Mouse (Mus musculus) hindbrain, embryonic 11.5 days (tissue): ENCODE results near the gene Eras. TPM values are rescaled to one million over a fixed set of nuclear protein-coding genes. Genes with fewer than 3 reads are reported as not detected.

Experiments
- ATAC-seq: fragments of 200-750 bp; cut with Nextera tagmentation; 2 replicates; pipeline ENCODE4 v1.8.0; 2017; ENCODE audit warnings: mild to moderate bottlenecking, moderate TSS enrichment, moderate library complexity; ENCODE audit not compliant: low FRiP score
- DNase-seq: peaks from one replicate; pipeline ENCODE4 v3.0.0-alpha.2; 2015; ENCODE audit warnings: low spot score
- H3K27ac ChIP-seq: fragments of 300-500 bp; sonication (generic); 2 replicates; pipeline ENCODE4 v1.5.1; 2014; ENCODE audit warnings: mild to moderate bottlenecking, low read depth, low read length
- H3K27me3 ChIP-seq: fragments of 300-500 bp; sonication (generic); 2 replicates; pipeline ENCODE4 v1.6.1; 2014; ENCODE audit warnings: mild to moderate bottlenecking, low read length, moderate library complexity, mixed read lengths; ENCODE audit not compliant: control insufficient read depth, insufficient read depth
- H3K36me3 ChIP-seq: fragments of 300-500 bp; sonication (generic); 2 replicates; pipeline ENCODE4 v1.6.1; 2014; ENCODE audit warnings: mild to moderate bottlenecking, low read length, moderate library complexity, mixed read lengths; ENCODE audit not compliant: control insufficient read depth, insufficient read depth
- H3K4me1 ChIP-seq: fragments of 300-500 bp; sonication (generic); replicated peaks from 2 replicates; pipeline ENCODE4 v1.6.1; 2014; ENCODE audit warnings: low read length, mixed read lengths; ENCODE audit not compliant: control insufficient read depth, insufficient read depth
- H3K4me2 ChIP-seq: fragments of 300-500 bp; sonication (generic); replicated peaks from 2 replicates; pipeline ENCODE4 v1.6.1; 2014; ENCODE audit warnings: mild to moderate bottlenecking, low read depth, low read length
- H3K4me3 ChIP-seq: fragments of 300-500 bp; sonication (generic); 2 replicates; pipeline ENCODE4 v1.5.1; 2014; ENCODE audit warnings: low read depth, low read length
- H3K9ac ChIP-seq: fragments of 300-500 bp; sonication (generic); 2 replicates; pipeline ENCODE4 v1.6.1; 2014; ENCODE audit warnings: low read depth, low read length
- H3K9me3 ChIP-seq: fragments of 300-500 bp; sonication (generic); 2 replicates; pipeline ENCODE4 v1.6.1; 2016; ENCODE audit warnings: low read length; ENCODE audit not compliant: control insufficient read depth
- WGBS: fragments of 180-500 bp; shearing (Covaris S2); extraction: QIAGEN DNeasy Blood & Tissue Kit; methylation state at CpG from one replicate; pipeline ENCODE4 v1.1.7; 2014; 5-methylcytosine and 5-hydroxymethylcytosine counted together
- polyA plus RNA-seq: library from polyadenylated mRNA; unstranded; fragments of >200 nt; fragmentation: Nextera tagmentation; extraction: Ambion mirVana; gene quantifications from 2 replicates; pipeline ENCODE4 v1.2.1, GENCODE M21; 2014

Eras gene
- polyA plus RNA-seq, 1 experiment from 2014 or later = not detected

DNA sequence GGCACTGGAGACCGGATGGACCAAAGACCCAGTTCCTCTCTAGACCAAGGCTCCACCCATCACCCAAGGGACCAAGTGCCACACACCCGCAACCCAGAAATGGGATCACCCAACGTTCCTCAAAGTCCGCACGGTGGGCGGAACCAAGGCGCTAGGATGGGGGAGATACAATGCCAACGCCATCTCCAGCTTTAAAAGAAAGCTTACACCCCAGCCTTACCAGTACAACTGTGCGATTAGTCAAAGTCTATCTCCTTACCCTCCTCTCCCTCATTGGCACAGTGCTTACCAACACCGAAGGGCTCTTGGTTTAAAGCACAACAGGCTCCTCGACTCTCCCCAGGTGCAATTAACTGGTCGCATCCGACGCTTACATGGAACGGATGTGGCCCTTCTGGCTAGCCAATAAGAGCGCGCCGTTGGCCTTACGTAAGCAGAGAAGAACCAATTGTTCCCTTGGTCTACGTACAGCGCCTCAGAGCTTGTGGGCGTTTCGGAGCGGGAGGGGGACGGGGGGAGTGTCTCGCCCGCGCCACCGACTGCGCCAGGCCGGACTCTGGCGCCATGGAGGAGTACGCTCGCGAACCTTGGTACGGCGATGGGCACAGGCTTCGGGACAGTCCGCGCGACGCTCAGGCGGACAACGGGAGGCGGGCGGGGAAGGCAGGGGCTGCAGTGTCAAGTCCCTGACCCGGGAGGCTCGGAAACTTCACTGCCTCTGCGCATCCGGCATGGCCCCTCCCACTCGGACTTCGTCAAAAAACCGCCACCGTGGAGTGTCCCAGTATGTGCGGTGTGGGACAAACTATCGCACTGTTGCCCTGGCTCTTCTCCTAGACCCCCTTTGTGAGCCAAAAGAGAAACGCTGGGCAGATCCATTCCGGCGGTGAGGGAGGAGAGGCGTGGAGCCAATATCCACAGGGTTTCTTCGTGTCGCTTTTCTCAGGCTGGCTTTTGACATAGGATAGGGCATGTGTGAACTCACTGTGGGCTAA, 29.2 kb downstream of the Eras start, which contains the start of the genes Pqbp1 and Timm17b:
Pqbp1 (minus strand) TSS at position 390 of the 995 bp plus-strand sequence.
Timm17b (plus strand) TSS at position 478 of the 995 bp plus-strand sequence.
- no peaks in the 10 kb centered on the region for H3K36me3 ChIP-seq
- peak within 1 kb of the TSS; percentile 58 for H3K4me3 ChIP-seq
- H3K9me3 ChIP-seq = no peaks in the 10 kb centered on the region
- peak; percentile 87 for DNase-seq
- peak within 1 kb of the TSS; percentile 59 for H3K27ac ChIP-seq
- no peaks in the 10 kb centered on the region for H3K27me3 ChIP-seq
- peak within 1 kb of the TSS; percentile 62 for H3K9ac ChIP-seq
- ATAC-seq = peak; percentile 99
- WGBS = 14% methylated on average over 52 of the region's 62 CpGs
- H3K4me2 ChIP-seq = peak within 1 kb of the TSS; percentile 42
- H3K4me1 ChIP-seq = no peaks in the 10 kb centered on the region

DNA sequence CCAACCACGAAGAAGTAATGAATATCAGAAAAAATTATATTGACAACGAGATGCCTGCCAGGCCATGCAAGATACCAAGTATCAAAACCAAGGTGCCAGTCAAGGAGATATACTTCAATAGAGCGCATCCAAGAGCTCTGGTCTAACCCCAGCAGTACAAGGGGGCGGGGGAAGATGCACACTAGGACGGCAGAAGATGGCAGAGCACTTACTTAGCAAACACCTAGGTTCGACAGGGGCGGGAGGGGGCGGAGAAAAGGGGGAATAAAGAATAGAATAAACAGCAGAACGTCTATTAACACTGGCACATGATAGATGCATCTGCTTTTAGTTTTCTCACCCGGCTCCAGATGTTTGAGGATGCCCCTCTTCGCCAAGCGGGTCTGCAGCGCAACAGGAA, 30.2 kb downstream of the Eras start:
- no peak overlapping the region for H3K27ac ChIP-seq
- peak overlapping the region; percentile 49 for H3K9ac ChIP-seq
- H3K9me3 ChIP-seq = no peaks in the 10 kb centered on the region
- H3K4me3 ChIP-seq = peak overlapping the region; percentile 58
- DNase-seq (no peak), ATAC-seq (no peak)
- H3K36me3 ChIP-seq = no peaks in the 10 kb centered on the region
- H3K27me3 ChIP-seq = no peaks in the 10 kb centered on the region
- peak overlapping the region; percentile 42 for H3K4me2 ChIP-seq
- no peaks in the 10 kb centered on the region for H3K4me1 ChIP-seq
- WGBS = 35% methylated on average over 13 of the region's 13 CpGs

DNA sequence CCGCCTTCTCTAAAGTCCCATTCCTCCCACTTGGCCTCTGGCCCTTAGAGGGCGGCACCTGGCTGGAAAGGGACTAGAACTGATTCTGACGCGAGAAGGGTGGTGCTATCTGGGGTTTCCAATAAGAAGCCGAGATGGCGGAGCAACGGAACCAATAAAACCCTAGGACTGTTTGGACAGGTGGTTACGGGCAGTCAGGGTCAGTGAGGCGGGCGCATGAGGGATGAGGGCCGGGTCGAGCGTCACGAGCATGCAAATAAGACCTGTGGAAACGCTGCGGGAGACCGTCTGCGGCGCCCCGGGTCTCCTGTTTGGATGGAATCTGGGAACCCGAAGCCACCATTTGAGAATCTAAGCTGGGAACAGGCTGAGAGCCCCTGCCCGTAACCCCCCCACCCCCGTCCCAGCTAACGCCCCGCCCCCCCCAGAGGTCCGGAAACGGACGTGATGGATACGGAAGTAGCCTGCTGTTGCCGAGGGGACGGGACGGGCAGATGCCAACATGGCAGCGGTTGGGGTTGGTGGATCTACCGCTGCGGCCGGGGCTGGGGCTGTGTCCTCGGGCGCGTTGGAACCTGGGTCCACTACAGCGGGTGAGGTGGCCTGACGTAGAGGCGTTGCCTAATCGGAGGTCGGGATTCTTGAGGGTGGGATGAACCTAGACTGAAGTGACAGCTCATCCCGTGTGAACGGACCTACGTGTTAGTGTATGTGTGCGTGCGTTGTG, 44.4 kb downstream of the Eras start, which contains the start of gene Slc35a2:
Slc35a2 (plus strand) TSS at position 188 of the 727 bp plus-strand sequence.
- no peaks in the 10 kb centered on the region; the same call in 1 of the 2 replicates for H3K4me1 ChIP-seq
- peak within 1 kb of the TSS; percentile 50 for H3K4me3 ChIP-seq
- peak within 1 kb of the TSS; percentile 52 for H3K9ac ChIP-seq
- peak within 1 kb of the TSS; percentile 56 for H3K4me2 ChIP-seq
- WGBS = 14% methylated on average over 43 of the region's 49 CpGs
- ATAC-seq (peak; percentile 86), DNase-seq (peak; percentile 74)
- no peaks in the 10 kb centered on the region for H3K27me3 ChIP-seq
- H3K27ac ChIP-seq = peak within 1 kb of the TSS; percentile 72
- no peaks in the 10 kb centered on the region for H3K9me3 ChIP-seq
- H3K36me3 ChIP-seq = no peaks in the 10 kb centered on the region

DNA sequence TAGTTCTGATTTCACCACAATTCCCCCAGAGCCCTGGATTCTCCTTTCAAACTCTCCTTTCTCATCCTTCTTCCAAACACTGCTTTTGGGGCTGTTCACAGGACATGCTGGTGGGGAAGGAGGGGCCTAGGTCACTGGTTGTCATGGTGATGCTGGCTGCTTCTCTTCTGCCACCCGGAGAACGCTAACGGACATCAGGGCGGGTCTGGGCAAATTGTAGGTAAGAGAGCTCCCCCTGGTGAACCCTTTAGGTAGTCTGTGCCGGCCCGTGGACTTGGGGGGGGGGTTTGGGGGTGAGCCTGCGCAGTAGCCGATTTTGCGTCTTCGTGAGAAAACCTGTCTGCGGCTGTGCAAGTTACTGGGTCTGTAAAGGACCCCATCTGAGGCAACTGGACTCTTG, 48.6 kb downstream of the Eras start:
- Histone ChIP-seq H3K4me2 (peak overlapping the region; percentile 11; the same call in 1 of the 2 replicates), H3K4me1 (peaks cover 2% of the 10 kb centered on the region; the same call in 1 of the 2 replicates), H3K27me3 (no peaks in the 10 kb centered on the region), H3K9me3 (no peaks in the 10 kb centered on the region), H3K36me3 (no peaks in the 10 kb centered on the region), H3K4me3 (no peak overlapping the region), H3K27ac (no peak overlapping the region), H3K9ac (no peak overlapping the region)
- DNase-seq (peak; percentile 77), ATAC-seq (peak; percentile 57)
- WGBS = 7% methylated on average over 11 of the region's 11 CpGs

DNA sequence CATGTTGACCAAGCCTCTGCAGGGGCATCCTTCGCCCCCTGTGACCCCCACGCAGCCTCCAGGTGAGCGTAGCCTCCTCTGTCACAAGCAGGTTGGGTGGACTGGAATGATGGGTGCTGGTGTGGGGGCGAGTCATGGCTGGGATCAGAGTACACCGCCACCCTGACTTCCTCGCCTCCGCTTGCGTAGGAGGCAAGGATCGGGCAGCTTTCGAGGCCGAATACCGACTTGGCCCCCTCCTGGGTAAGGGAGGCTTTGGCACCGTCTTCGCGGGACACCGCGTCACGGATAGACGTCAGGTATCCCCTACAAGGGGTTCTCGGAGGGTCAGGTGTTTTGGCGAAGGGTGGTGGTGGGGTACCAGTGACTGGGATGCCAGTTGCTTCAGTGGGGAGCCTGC, 49.9 kb downstream of the Eras start:
- Histone ChIP-seq H3K4me1 (0 out of 2 replicates have a peak, but pooled peaks cover 2% of the 10 kb centered on the region), H3K27me3 (no peaks in the 10 kb centered on the region), H3K27ac (no peak overlapping the region), H3K36me3 (no peaks in the 10 kb centered on the region), H3K4me3 (peak overlapping the region; percentile 42), H3K9me3 (no peaks in the 10 kb centered on the region), H3K9ac (peak overlapping the region; percentile 42), H3K4me2 (peak overlapping the region; percentile 89)
- DNase-seq (peak; percentile 14), ATAC-seq (peak; percentile 42; the same call in 1 of the 2 replicates)
- WGBS = 8% methylated on average over 21 of the region's 21 CpGs

DNA sequence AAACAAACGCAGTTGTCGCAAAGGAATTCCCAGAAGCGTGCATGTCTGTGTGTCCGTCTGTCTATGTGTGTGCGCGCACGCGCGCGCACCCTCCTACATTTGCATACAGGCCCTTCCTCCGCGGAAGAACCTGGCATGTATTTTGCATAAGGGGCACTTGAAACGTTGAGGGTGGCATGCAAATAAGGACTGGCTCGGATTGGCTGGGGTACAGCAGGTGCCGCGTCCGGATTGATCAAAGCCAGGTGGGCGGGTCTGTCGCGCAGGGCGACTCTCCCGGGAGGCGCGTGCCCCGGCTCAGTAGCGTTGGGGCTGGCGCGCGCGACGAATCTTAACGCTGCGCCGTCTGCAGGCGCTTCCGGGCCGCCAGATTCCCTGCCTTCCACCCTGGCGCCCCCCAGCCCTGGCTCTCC, 50.4 kb downstream of the Eras start, which contains the start of gene Pim2:
Pim2 (plus strand) TSS at position 256 of the 413 bp plus-strand sequence.
- H3K4me3 ChIP-seq = peak within 1 kb of the TSS; percentile 42
- H3K9me3 ChIP-seq = no peaks in the 10 kb centered on the region
- H3K27me3 ChIP-seq = no peaks in the 10 kb centered on the region
- WGBS = 19% methylated on average over 37 of the region's 38 CpGs
- no peak within 1 kb of the TSS for H3K27ac ChIP-seq
- peak within 1 kb of the TSS; percentile 42 for H3K9ac ChIP-seq
- H3K4me1 ChIP-seq = 0 out of 2 replicates have a peak, but pooled peaks cover 2% of the 10 kb centered on the region
- H3K4me2 ChIP-seq = peak within 1 kb of the TSS; percentile 89
- peak; percentile 75 for DNase-seq
- peak; percentile 89 for ATAC-seq
- H3K36me3 ChIP-seq = no peaks in the 10 kb centered on the region

Other genes with a start within 250 kb of the Eras start
- gene Magix, start 247.4 kb downstream of the Eras start, polyA plus RNA-seq = 0.07 and 0.25 TPM in 2 replicates
- gene Gpkow, start 231.5 kb downstream of the Eras start, polyA plus RNA-seq = 35.6 and 47.7 TPM in 2 replicates
- 16.1 and 18.7 TPM in 2 replicates for gene Wdr45, start 214.3 kb downstream of the Eras start, polyA plus RNA-seq
- not detected in 2 replicates for gene Gm45208, start 206.4 kb downstream of the Eras start, polyA plus RNA-seq
- gene Praf2, start 200.2 kb downstream of the Eras start, polyA plus RNA-seq = 98.3 and 108 TPM in 2 replicates
- gene Ccdc120, start 177.7 kb downstream of the Eras start, polyA plus RNA-seq = 19.9 and 21.5 TPM in 2 replicates
- gene Tfe3, start 166.0 kb downstream of the Eras start, polyA plus RNA-seq = 18.5 and 21.7 TPM in 2 replicates
- gene Gripap1, start 138.8 kb downstream of the Eras start, polyA plus RNA-seq = 46.1 and 53.6 TPM in 2 replicates
- 1.6 and 2.2 TPM in 2 replicates for gene Kcnd1, start 106.3 kb downstream of the Eras start, polyA plus RNA-seq
- 32.4 and 37.5 TPM in 2 replicates for gene Otud5, start 87.2 kb downstream of the Eras start, polyA plus RNA-seq
- 6.4 and 7.1 TPM in 2 replicates for gene Pim2, start 50.3 kb downstream of the Eras start, polyA plus RNA-seq
- gene Slc35a2, start 44.6 kb downstream of the Eras start, polyA plus RNA-seq = 11.5 and 13.3 TPM in 2 replicates
- gene Pqbp1, start 29.3 kb downstream of the Eras start, polyA plus RNA-seq = 155 and 161 TPM in 2 replicates
- 168 and 179 TPM in 2 replicates for gene Timm17b, start 29.2 kb downstream of the Eras start, polyA plus RNA-seq
- not detected in 2 replicates for gene Gm10491, start 20.8 kb downstream of the Eras start, polyA plus RNA-seq
- gene Gm10490, start 19.1 kb downstream of the Eras start, polyA plus RNA-seq = not detected in 2 replicates
- 23.9 and 25.9 TPM in 2 replicates for gene Pcsk1n, start 8.8 kb downstream of the Eras start, polyA plus RNA-seq
- gene Hdac6, start 19.3 kb upstream of the Eras start, polyA plus RNA-seq = 46.0 and 48.5 TPM in 2 replicates
- gene Gata1, start 49.5 kb upstream of the Eras start, polyA plus RNA-seq = 3.9 and 4.9 TPM in 2 replicates
- gene Glod5, start 89.9 kb upstream of the Eras start, polyA plus RNA-seq = not detected in 2 replicates
- 59.8 and 68.7 TPM in 2 replicates for gene Suv39h1, start 146.2 kb upstream of the Eras start, polyA plus RNA-seq
- 0.49 and 0.91 TPM in 2 replicates for gene Was, start 161.9 kb upstream of the Eras start, polyA plus RNA-seq
- 25.6 and 30.8 TPM in 2 replicates for gene Wdr13, start 204.3 kb upstream of the Eras start, polyA plus RNA-seq
- 450 and 452 TPM in 2 replicates for gene Rbm3, start 217.3 kb upstream of the Eras start, polyA plus RNA-seq
- gene Tbc1d25, start 247.6 kb upstream of the Eras start, polyA plus RNA-seq = 10.5 and 13.2 TPM in 2 replicates